Mouse (Mus musculus): ENCODE results near the gene Itprip.
"Not testable (repeated sequence)": the region's sequence is repeated elsewhere in the genome, so short reads cannot be mapped to it uniquely, and the experiment has no call there.

The Itprip gene

GRCm38 (mm10) chr19:47852131-47852530 lies 67.0 kb downstream of the Itprip start:
- not testable (repeated sequence) for DNase-seq

- DNase-seq: no peak
These were observed 69.4 kb downstream of the Itprip start for GRCm38 (mm10) chr19:47849735-47850134.
